Mouse (Mus musculus) R1 (cell line): Measurements from ENCODE around the gene Trp53.
A peak's percentile ranks its signal among the peaks of the same experiment; 100 is the strongest.

Experiments used
- DNase-seq: peaks from one replicate; pipeline ENCODE4 v3.0.0-alpha.2; 2018; ENCODE audit warnings: low read depth, low spot score

Trp53 gene

DNA sequence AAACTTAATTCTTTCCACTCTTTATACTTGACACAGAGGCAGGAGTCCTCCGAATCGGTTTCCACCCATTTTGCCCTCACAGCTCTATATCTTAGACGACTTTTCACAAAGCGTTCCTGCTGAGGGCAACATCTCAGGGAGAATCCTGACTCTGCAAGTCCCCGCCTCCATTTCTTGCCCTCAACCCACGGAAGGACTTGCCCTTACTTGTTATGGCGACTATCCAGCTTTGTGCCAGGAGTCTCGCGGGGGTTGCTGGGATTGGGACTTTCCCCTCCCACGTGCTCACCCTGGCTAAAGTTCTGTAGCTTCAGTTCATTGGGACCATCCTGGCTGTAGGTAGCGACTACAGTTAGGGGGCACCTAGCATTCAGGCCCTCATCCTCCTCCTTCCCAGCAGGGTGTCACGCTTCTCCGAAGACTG, at the start of gene Trp53, which contains the start of gene Wrap53:
Gene Trp53, plus strand, starts transcription at position 269 of the 424 bp plus-strand sequence.
Gene Wrap53, minus strand, starts transcription at position 165 of the 424 bp plus-strand sequence.
- peak; percentile 99 for DNase-seq

DNA sequence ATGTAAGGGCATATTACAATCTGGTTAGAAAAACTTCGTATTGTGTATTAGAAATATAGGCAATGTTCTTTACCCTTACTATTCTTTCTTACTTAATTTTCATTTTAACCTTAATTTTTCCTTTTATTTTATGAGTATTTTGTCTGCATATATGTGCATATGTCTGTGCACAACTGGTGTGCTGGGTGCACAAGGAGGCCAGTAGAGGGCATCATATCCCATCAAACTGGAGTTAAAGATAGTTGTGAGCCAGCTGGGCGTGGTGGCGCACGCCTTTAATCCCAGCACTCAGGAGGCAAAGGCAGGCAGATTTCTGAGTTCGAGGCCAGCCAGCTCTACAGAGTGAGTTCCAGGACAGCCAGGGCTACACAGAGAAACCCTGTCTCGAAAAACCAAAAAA, 49.4 kb upstream of the Trp53 start:
- DNase-seq, result peak; percentile 81

DNA sequence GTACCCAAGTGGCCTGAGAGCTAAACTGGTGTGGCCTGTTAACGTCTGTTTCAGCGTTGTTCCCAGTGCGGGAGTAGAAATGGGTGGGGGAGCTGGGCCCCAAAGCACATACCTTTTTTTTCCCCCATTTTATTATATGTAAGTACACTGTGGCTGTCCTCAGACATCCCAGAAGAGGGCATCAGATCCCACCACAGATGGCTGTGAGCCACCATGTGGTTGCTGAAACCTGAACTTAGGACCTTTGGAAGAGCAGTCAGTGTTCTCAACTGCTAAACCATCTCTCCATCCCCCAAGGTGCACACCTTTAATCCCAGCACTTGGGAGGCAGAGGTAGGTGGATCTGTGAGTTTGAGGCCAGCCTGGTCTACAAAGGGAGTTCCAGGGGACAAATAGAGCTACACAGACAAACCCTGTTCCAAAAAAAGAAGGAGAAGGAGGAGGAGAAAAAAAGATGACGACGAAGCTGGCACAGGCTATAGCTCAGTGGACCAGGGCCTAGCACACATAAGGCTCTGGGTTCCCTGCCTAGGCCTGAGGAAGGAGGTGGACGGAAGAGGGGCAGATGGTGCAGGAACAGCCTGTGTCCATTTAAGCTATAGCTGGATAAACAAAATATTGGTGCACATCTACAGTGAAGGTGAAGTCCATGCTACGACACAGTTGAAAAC, 47.5 kb upstream of the Trp53 start:
- peak; percentile 28 for DNase-seq

DNA sequence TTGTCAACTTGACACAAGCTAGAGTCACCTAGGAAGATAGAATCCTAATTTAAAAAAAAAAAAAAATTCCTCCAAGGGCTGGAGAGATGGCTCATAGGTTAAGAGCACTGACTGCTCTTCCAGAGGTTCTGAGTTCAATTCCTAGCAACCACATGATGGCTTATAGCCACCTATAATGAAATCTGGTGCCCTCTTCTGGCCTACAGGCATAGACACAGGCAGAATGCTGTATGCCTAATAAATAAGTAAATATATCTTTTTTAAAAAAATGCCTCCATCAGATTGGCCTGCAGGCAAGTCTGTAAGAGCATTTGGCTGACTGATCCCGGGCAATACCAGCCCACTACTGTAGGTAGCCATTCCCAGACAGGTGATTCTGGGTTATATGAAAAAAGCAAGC, 45.2 kb upstream of the Trp53 start:
- peak; percentile 40 for DNase-seq

DNA sequence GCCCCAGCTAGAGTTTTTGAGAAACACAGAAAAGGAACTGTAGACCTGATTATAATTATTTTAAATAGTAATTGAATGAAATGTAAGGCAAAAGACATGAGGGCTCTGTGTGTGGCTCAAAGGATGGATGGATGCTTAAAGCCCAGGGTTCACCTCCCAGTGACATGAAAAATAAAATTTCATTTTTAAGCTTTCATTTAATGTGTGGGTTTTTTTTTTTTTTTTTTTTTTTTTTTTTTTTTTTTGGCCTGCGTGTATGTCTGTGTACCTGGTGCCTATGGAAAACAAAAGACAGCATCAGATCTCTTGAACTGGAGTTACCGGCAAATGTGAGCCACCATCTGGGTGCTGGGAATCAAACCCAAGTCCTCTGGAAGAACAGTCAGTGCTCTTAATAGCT, 39.5 kb upstream of the Trp53 start:
- no peak for DNase-seq

DNA sequence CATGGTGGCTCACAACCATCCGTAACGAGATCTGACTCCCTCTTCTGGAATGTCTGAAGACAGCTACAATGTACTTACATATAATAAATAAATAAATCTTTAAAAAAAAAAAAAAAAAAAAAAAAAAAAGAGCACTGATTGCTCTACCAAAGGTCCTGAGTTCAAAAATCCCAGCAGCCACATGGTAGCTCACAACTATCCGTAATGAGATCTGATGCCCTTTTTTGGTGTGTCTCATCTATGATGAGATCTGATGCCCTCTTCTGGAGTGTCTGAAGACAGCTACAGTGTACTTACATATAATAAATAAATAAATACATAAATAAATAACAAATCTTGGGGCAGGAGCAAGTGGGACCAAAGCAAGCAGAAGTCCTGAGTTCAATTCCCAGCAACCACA, 38.4 kb upstream of the Trp53 start:
- peak; percentile 76 for DNase-seq

- no peak for DNase-seq
These were observed 36.6 kb upstream of the Trp53 start for GRCm38 (mm10) chr11:69543598-69543997.

DNA sequence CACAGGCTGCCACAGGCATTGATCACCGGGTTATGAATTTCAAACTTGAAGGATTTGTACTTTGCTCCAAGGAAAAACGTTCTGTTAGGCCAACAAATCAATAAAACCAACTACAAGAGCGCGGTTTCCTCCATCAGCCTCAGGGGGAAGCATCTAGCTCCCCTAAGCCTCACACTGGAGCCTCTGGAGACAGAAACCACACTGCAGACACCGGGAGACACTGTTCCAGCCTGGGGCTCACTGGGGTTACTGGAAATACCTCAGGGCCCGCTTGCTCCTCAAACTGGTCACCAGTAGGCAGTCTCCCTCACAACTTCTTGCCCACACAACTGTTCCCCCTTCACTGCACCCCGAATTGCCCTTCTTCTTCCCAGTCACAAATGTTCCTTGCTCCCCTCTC, 34.2 kb upstream of the Trp53 start:
- peak; percentile 62 for DNase-seq

DNA sequence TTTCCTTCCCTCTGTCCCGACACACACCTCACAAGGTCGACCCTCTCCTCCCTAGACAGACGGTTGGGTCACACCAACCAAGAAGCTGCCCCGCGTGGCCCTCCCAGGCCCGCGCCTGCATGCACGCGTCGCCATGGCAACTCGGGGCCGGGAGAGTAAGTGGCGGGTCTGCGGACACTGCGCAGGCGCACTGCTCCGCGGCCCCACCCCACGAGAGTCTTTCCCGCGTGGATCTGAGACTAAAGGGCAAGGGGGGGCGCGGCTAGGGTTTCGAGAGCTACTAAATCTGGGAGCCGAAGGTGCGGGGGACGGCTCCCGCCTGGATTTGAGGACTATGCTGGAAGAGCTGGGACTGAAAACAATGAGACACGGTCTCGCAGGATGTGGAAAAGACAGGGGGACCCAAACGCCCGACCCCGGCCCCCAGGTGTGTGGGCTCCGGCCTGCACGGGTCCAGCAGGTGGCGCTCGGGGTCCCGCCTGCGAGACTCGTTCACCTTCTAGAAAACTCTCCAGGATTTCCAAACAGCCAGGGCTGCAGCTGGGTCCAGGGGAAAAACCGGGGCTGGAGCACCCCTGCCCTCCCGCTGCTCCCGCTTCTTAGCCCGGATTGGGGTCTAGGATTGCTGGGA, 33.6 kb upstream of the Trp53 start:
- DNase-seq, result peak; percentile 87

- DNase-seq, result peak; percentile 75
These were observed 33.1 kb upstream of the Trp53 start for GRCm38 (mm10) chr11:69547071-69547470.

GRCm38 (mm10) chr11:69549060-69549656, 31.0 kb upstream of the Trp53 start, which contains the start of gene Dnah2:
Dnah2 (minus strand) TSS chr11:69549110.
- no peak for DNase-seq

DNA sequence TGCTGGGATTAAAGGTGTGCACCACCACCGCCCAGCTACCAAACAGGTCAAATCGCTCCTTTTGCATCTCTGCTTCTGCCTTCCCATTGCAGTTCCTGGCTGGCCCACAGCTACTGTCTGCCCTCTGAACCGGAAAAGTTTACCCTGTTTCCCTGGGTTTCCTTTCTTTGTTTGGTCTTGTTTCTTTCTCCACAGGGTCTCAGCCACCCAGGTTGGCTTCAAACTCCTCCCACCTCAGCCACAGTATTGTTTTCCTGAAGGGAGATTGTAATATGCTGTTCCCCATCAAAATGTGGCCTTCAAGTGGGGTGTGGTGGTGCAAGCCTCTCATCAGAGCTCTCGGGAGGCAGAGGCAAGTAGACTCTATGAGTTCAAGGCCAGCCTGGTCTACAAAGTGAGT, 28.8 kb upstream of the Trp53 start:
- DNase-seq, result peak; percentile 78

GRCm38 (mm10) chr11:69552622-69553340, 27.4 kb upstream of the Trp53 start:
- DNase-seq, result peak; percentile 71

DNA sequence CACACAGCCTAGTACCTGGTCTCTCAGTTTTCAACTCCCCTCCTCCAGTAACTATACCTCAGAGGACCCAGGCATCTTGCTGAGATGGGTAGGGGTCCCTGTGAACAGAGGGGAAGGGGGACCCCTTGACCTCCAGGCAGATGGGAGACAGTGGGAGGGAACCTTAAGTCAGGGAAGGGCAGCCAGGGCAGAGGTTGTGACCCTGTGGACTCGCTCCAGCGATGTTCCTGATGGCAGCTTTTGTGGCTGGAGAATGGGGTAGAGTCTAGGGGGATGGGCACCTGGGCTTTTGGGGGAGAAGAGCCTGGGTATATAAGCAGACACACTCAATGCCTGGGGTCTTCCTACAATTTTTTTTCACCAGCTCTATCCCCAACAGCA, 26.8 kb upstream of the Trp53 start:
- DNase-seq, result no peak

GRCm38 (mm10) chr11:69554539-69555140, 25.5 kb upstream of the Trp53 start:
- DNase-seq, result no peak

DNA sequence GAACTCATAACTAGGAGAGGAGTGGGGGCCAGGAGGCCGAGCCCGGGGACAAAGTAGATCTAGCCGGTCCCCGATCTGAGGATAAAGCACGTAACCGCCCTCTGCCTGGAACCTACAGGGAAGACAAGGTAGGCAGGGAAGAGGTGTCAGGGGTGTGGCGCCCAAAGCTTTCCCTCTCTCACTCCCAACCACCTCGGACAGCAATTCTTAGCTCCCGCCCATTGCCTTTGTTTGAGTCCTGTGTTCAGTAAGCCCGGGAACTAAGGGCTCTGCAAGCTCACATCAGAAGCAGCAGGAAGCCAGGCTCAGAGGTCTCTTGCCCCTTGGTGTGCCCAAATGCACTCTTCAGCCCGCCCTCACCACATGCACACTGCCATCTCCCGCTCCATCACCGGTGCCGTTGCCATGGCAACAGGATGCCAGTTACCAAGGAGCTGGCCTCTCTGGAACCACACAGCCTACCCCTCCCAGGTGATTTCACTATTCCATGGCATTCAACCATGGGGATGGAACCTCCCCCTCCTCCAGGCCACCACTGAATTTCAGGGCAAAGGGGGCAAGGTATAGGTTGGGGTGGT, 22.7 kb upstream of the Trp53 start:
- peak; percentile 87 for DNase-seq

DNA sequence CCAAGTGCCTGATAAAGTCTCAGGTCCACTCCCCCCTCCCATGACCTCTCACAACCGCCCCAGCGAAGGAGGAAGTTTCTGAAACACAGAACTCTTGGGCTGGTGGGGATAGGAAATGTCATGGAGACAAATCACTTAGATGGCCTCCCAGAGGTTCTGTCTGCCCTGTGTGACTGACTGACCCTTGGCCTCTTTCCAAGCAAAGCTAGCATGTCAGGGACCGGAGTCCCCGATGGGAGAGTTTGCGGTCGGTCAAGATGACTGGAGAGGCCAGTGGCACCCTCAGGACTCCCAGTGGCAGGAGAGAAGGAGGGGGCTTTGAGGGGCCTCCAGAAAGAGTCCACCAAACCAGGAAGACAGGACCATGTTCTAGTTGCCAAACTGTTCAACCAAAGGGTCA, 21.4 kb upstream of the Trp53 start:
- DNase-seq, result no peak

DNA sequence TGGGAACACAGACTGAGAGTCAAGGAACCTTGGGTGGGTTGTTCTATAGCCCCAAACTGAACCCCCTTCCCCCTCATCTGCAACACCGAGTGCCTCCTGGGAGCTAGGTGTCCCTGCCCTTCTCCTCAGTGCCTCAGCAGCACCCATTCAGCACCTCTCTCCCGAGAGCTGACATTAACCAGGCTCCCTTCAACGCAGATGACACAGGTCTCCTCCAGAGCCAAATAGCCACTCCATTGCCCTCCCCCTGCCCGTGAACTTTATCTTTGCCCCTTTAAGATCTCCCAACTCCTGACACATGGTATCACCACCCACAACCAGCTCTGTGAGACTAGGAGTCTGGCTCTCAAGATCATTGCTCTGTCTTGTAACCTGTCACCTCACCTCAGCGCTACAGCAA, 21.0 kb upstream of the Trp53 start:
- no peak for DNase-seq

DNA sequence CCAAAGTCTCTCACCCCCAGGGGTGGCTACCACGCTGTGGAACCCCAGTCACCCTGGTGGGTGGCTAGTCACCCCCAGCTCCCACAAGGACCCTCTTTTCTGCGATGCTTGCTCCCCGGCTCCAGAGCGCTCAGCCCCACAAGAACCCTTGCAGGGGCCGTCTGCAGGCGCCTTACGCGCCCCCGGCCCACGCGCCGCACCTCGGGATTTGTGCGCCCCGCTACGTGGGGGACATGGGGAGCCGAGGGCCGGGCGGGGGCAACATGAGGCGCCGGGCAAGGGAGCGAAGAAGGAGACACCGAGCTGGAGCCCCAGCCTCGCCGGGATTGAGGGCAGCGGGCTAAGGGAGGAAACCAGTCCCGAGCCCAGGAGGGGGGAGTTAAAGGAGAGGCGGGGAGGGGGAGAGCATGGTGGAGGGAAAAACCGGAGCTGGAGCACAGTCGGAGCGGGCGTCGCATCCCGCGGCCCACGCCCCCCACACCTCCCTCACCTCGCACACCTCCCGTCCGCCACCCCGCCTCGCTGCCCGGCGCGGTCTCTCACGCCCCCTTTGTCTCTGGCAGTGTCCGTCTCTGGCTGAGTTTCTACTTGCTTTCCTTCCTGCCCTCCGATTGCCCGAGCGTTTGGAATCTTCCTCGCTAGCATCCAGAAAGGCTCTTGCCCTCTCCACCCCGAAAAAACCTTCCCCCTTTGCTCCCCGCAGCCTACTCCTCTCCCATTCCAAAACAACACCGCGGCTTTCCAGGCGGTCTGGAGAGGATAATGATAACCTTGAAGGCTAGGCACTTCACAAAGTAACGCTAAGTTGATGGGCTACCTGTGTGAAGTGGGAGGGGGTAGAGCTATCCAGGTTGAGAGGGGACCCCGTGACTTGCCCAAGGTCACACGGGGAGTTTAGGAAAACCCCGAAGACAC, 20.1 kb upstream of the Trp53 start, which contains the start of gene Efnb3:
Gene Efnb3, minus strand, starts transcription at position 355 of the 915 bp plus-strand sequence.
- peak; percentile 64 for DNase-seq
